Mouse (Mus musculus) MEL (cell line): ENCODE data around the gene Wnt6.

Source experiments
- CHD2 ChIP-seq: IDR thresholded peaks from 2 replicates; pipeline ENCODE4 v1.6.1; 2011; ENCODE audit warnings: low read length, improper control_type of control experiment
- CTCF ChIP-seq, 3 experiments: IDR thresholded peaks in 2 of 3; conservative IDR thresholded peaks in 1 of 3; 2 replicates each; pipeline ENCODE4 v1.5.1; 2011 to 2012; ENCODE audit warnings: low read length in 3 of 3, low read depth in 2 of 3, mild to moderate bottlenecking in 2 of 3, improper control_type of control experiment in 1 of 3, inconsistent platforms in 1 of 3, mixed read lengths in 1 of 3, moderate library complexity in 1 of 3; ENCODE audit not compliant: control insufficient read depth in 1 of 3, insufficient read depth in 1 of 3, poor library complexity in 1 of 3, severe bottlenecking in 1 of 3
- ELF1 ChIP-seq: IDR thresholded peaks from 2 replicates; pipeline ENCODE4 v1.6.1; 2014; ENCODE audit warnings: low read depth, mild to moderate bottlenecking, inconsistent platforms, low read length, improper control_type of control experiment, moderate library complexity
- MAFK ChIP-seq: IDR thresholded peaks from 2 replicates; pipeline ENCODE4 v1.6.1; 2011; ENCODE audit warnings: low read depth, mild to moderate bottlenecking, low read length, improper control_type of control experiment, borderline replicate concordance
- POLR2A ChIP-seq, 2 experiments: IDR thresholded peaks; 2 replicates each; pipeline ENCODE4 v1.6.1; 2011 to 2012; ENCODE audit warnings: low read length in 2 of 2, mild to moderate bottlenecking in 2 of 2, control low read depth in 1 of 2, improper control_type of control experiment in 1 of 2, low read depth in 1 of 2, moderate library complexity in 1 of 2; ENCODE audit not compliant: control insufficient read depth in 1 of 2, insufficient read depth in 1 of 2, poor library complexity in 1 of 2
- RAD21 ChIP-seq: IDR thresholded peaks from 2 replicates; pipeline ENCODE4 v1.6.1; 2011; ENCODE audit warnings: mild to moderate bottlenecking, low read depth, low read length, improper control_type of control experiment
- SIN3A ChIP-seq: IDR thresholded peaks from 2 replicates; pipeline ENCODE4 v1.6.1; 2012; ENCODE audit warnings: low read length, improper control_type of control experiment, inconsistent platforms
- SMC3 ChIP-seq: IDR thresholded peaks from 2 replicates; pipeline ENCODE4 v1.6.1; 2011; ENCODE audit warnings: low read depth, low read length, improper control_type of control experiment
- TAL1 ChIP-seq: IDR thresholded peaks from 2 replicates; pipeline ENCODE4 v1.6.1; 2012; ENCODE audit warnings: mild to moderate bottlenecking, inconsistent platforms, low read length, moderate library complexity, mixed read lengths
- ZC3H11A ChIP-seq: IDR thresholded peaks from 2 replicates; pipeline ENCODE4 v1.6.1; 2012; ENCODE audit warnings: low read depth, mild to moderate bottlenecking, inconsistent platforms, low read length, improper control_type of control experiment
- ZNF384 ChIP-seq: IDR thresholded peaks from 2 replicates; pipeline ENCODE4 v1.6.1; 2012; ENCODE audit warnings: low read depth, mild to moderate bottlenecking, inconsistent platforms, low read length, improper control_type of control experiment

DNA sequence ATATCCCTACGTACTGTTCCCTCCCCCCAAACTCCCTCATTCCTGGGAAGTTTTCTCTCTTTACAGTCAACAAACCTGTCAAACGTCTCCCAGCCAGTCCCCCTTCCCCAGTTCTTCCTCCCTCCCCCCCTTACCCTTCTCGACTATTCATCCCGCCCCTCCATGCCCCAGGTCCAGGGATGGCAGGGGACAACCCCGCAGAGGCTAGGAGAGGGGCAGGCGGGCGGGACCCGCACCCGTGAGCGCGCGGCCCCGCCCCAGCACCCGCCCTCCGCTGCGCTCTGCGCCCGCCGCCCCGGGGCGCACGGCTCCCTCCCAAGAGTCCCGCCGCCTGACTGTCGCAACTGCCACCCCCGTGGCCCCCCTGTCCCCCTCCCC is 236 bp upstream of the Wnt6 start:
- no peak for TF ChIP-seq CTCF (IDR thresholded peaks at IDR 0.05 in 2 of 3, conservative IDR thresholded peaks at IDR 0.05 in 1 of 3; ENCODE audit: control insufficient read depth in 1 of 3, insufficient read depth in 1 of 3, low read depth in 2 of 3, low read length in 3 of 3, poor library complexity in 1 of 3, severe bottlenecking in 1 of 3)
- TF ChIP-seq SMC3, result no peak
- TF ChIP-seq ZNF384, result no peak
- no peak for TF ChIP-seq POLR2A (IDR thresholded peaks at IDR 0.05; ENCODE audit: control insufficient read depth in 1 of 2, insufficient read depth in 1 of 2, low read depth in 1 of 2, low read length in 2 of 2, poor library complexity in 1 of 2)
- no peak for TF ChIP-seq MAFK
- no peak for TF ChIP-seq TAL1
- TF ChIP-seq ZC3H11A, result no peak
- TF ChIP-seq RAD21, result no peak
- TF ChIP-seq ELF1, result no peak
- TF ChIP-seq CHD2, result no peak
- TF ChIP-seq SIN3A, result no peak
